Mouse (Mus musculus) neural tube, embryonic 15.5 days (tissue): ENCODE data around the gene Map3k7cl. TPM values are rescaled to one million over a fixed set of nuclear protein-coding genes. Genes with fewer than 3 reads are reported as not detected.

Experiments used
- ATAC-seq: fragments of 200-750 bp; cut with Nextera tagmentation; 2 replicates; pipeline ENCODE4 v1.8.0; 2017; ENCODE audit warnings: mild to moderate bottlenecking, moderate TSS enrichment, moderate library complexity; ENCODE audit not compliant: low FRiP score
- H3K27ac ChIP-seq: fragments of 300-500 bp; sonication (generic); replicated peaks from 2 replicates; pipeline ENCODE4 v1.5.1; 2015; ENCODE audit warnings: mild to moderate bottlenecking, inconsistent platforms
- H3K27me3 ChIP-seq: fragments of 300-500 bp; sonication (generic); replicated peaks from 2 replicates; pipeline ENCODE4 v1.6.1; 2015; ENCODE audit warnings: inconsistent platforms
- H3K36me3 ChIP-seq: fragments of 300-500 bp; sonication (generic); 2 replicates; pipeline ENCODE4 v1.6.1; 2015; ENCODE audit warnings: inconsistent platforms
- H3K4me1 ChIP-seq: fragments of 300-500 bp; sonication (generic); 2 replicates; pipeline ENCODE4 v1.6.1; 2015; ENCODE audit warnings: inconsistent platforms
- H3K4me2 ChIP-seq: fragments of 300-500 bp; sonication (generic); 2 replicates; pipeline ENCODE4 v1.6.1; 2015; ENCODE audit warnings: inconsistent platforms, mild to moderate bottlenecking, moderate library complexity
- H3K4me3 ChIP-seq: fragments of 300-500 bp; sonication (generic); replicated peaks from 2 replicates; pipeline ENCODE4 v1.5.1; 2015; ENCODE audit warnings: mild to moderate bottlenecking, inconsistent platforms
- H3K9ac ChIP-seq: fragments of 300-500 bp; sonication (generic); replicated peaks from 2 replicates; pipeline ENCODE4 v1.6.1; 2015; ENCODE audit warnings: mild to moderate bottlenecking, inconsistent platforms
- H3K9me3 ChIP-seq: fragments of 300-500 bp; sonication (generic); replicated peaks from 2 replicates; pipeline ENCODE4 v1.6.1; 2016; ENCODE audit warnings: inconsistent platforms
- WGBS: fragments of 180-500 bp; shearing (Covaris S2); methylation state at CpG from one replicate; pipeline ENCODE4 v1.1.7; 2015; ENCODE audit warnings: mixed read lengths; 5-methylcytosine and 5-hydroxymethylcytosine counted together
- polyA plus RNA-seq: library from polyadenylated mRNA; unstranded; fragments of >200 nt; fragmentation: Nextera tagmentation; extraction: Ambion mirVana; gene quantifications from 2 replicates; pipeline ENCODE4 v1.2.1, GENCODE M21; 2015

Map3k7cl gene
- polyA plus RNA-seq, 1 experiment from 2014 or later = 0.12 TPM

GRCm38 (mm10) chr16:87568241-87568640, 15.1 kb downstream of the Map3k7cl start:
- Histone ChIP-seq H3K27ac (no peak overlapping the region), H3K36me3 (no peaks in the 10 kb centered on the region), H3K9ac (no peak overlapping the region), H3K4me1 (no peaks in the 10 kb centered on the region), H3K9me3 (no peaks in the 10 kb centered on the region), H3K27me3 (no peaks in the 10 kb centered on the region), H3K4me2 (no peak overlapping the region), H3K4me3 (no peak overlapping the region)
- ATAC-seq = no peak
- 94% methylated on average over 7 of the region's 7 CpGs for WGBS

- Histone ChIP-seq H3K4me1 (no peaks in the 10 kb centered on the region), H3K4me2 (no peak overlapping the region), H3K36me3 (no peaks in the 10 kb centered on the region), H3K27me3 (no peaks in the 10 kb centered on the region), H3K4me3 (no peak overlapping the region), H3K9me3 (no peaks in the 10 kb centered on the region), H3K27ac (no peak overlapping the region), H3K9ac (no peak overlapping the region)
- no peak for ATAC-seq
- WGBS = 86% methylated on average over 7 of the region's 7 CpGs
Observed at GRCm38 (mm10) chr16:87569576-87570105, 16.5 kb downstream of the Map3k7cl start.

- no peak overlapping the region for H3K4me3 ChIP-seq
- H3K27me3 ChIP-seq = no peaks in the 10 kb centered on the region
- H3K9me3 ChIP-seq = no peaks in the 10 kb centered on the region
- no peak for ATAC-seq
- H3K27ac ChIP-seq = no peak overlapping the region
- no peak overlapping the region for H3K9ac ChIP-seq
- no peaks in the 10 kb centered on the region for H3K4me1 ChIP-seq
- H3K36me3 ChIP-seq = no peaks in the 10 kb centered on the region
- WGBS = 81% methylated on average over 7 of the region's 7 CpGs
- no peak overlapping the region for H3K4me2 ChIP-seq
Observed at GRCm38 (mm10) chr16:87570334-87570733, 17.2 kb downstream of the Map3k7cl start.

- no peak for ATAC-seq
- H3K4me2 ChIP-seq = no peak overlapping the region
- H3K27ac ChIP-seq = no peak overlapping the region
- no peaks in the 10 kb centered on the region for H3K9me3 ChIP-seq
- H3K27me3 ChIP-seq = no peaks in the 10 kb centered on the region
- no peaks in the 10 kb centered on the region for H3K4me1 ChIP-seq
- H3K9ac ChIP-seq = no peak overlapping the region
- H3K4me3 ChIP-seq = no peak overlapping the region
- WGBS = 80% methylated on average over 5 of the region's 5 CpGs
- H3K36me3 ChIP-seq = no peaks in the 10 kb centered on the region
Observed at GRCm38 (mm10) chr16:87573409-87573808, 20.3 kb downstream of the Map3k7cl start.

- 74% methylated on average over 5 of the region's 5 CpGs for WGBS
- Histone ChIP-seq H3K4me3 (no peak overlapping the region), H3K9ac (no peak overlapping the region), H3K36me3 (no peaks in the 10 kb centered on the region), H3K27me3 (no peaks in the 10 kb centered on the region), H3K9me3 (no peaks in the 10 kb centered on the region), H3K4me1 (no peaks in the 10 kb centered on the region), H3K27ac (no peak overlapping the region), H3K4me2 (no peak overlapping the region)
- no peak for ATAC-seq
Observed at GRCm38 (mm10) chr16:87574160-87574559, 21.0 kb downstream of the Map3k7cl start.

GRCm38 (mm10) chr16:87575600-87575999, 22.5 kb downstream of the Map3k7cl start:
- no peaks in the 10 kb centered on the region for H3K36me3 ChIP-seq
- no peak overlapping the region for H3K9ac ChIP-seq
- ATAC-seq = no peak
- no peak overlapping the region for H3K27ac ChIP-seq
- no peaks in the 10 kb centered on the region for H3K9me3 ChIP-seq
- 69% methylated on average over 10 of the region's 10 CpGs for WGBS
- H3K4me2 ChIP-seq = no peak overlapping the region
- H3K4me1 ChIP-seq = 0 out of 2 replicates have a peak, but pooled peaks cover 6% of the 10 kb centered on the region
- H3K27me3 ChIP-seq = no peaks in the 10 kb centered on the region
- no peak overlapping the region for H3K4me3 ChIP-seq

GRCm38 (mm10) chr16:87578881-87579280, 25.8 kb downstream of the Map3k7cl start:
- Histone ChIP-seq H3K27ac (no peak overlapping the region), H3K9me3 (no peaks in the 10 kb centered on the region), H3K4me1 (0 out of 2 replicates have a peak, but pooled peaks cover 6% of the 10 kb centered on the region), H3K4me3 (no peak overlapping the region), H3K9ac (no peak overlapping the region), H3K36me3 (no peaks in the 10 kb centered on the region), H3K4me2 (no peak overlapping the region), H3K27me3 (no peaks in the 10 kb centered on the region; the same call in 1 of the 2 replicates)
- 85% methylated on average over 7 of the region's 7 CpGs for WGBS
- ATAC-seq = no peak

GRCm38 (mm10) chr16:87579462-87579861, 26.3 kb downstream of the Map3k7cl start:
- no peaks in the 10 kb centered on the region; the same call in 1 of the 2 replicates for H3K27me3 ChIP-seq
- H3K36me3 ChIP-seq = no peaks in the 10 kb centered on the region
- WGBS = 56% methylated on average over 14 of the region's 14 CpGs
- no peak overlapping the region for H3K27ac ChIP-seq
- H3K9me3 ChIP-seq = no peaks in the 10 kb centered on the region
- 0 out of 2 replicates have a peak, but pooled peaks cover 6% of the 10 kb centered on the region for H3K4me1 ChIP-seq
- ATAC-seq = peak; percentile 66
- no peak overlapping the region for H3K4me3 ChIP-seq
- peak overlapping the region; percentile 36; the same call in 1 of the 2 replicates for H3K4me2 ChIP-seq
- H3K9ac ChIP-seq = no peak overlapping the region

GRCm38 (mm10) chr16:87582776-87583175, 29.6 kb downstream of the Map3k7cl start:
- no peak for ATAC-seq
- Histone ChIP-seq H3K27me3 (no peaks in the 10 kb centered on the region; the same call in 1 of the 2 replicates), H3K9ac (no peak overlapping the region), H3K27ac (no peak overlapping the region), H3K4me3 (no peak overlapping the region), H3K4me2 (no peak overlapping the region), H3K36me3 (no peaks in the 10 kb centered on the region), H3K9me3 (no peaks in the 10 kb centered on the region), H3K4me1 (0 out of 2 replicates have a peak, but pooled peaks cover 6% of the 10 kb centered on the region)
- 92% methylated on average over 6 of the region's 6 CpGs for WGBS

- H3K4me3 ChIP-seq = no peak overlapping the region
- no peak overlapping the region for H3K4me2 ChIP-seq
- no peaks in the 10 kb centered on the region; the same call in 1 of the 2 replicates for H3K27me3 ChIP-seq
- H3K9ac ChIP-seq = no peak overlapping the region
- no peak for ATAC-seq
- no peaks in the 10 kb centered on the region for H3K9me3 ChIP-seq
- WGBS = 83% methylated on average over 7 of the region's 7 CpGs
- H3K4me1 ChIP-seq = 0 out of 2 replicates have a peak, but pooled peaks cover 2% of the 10 kb centered on the region
- no peaks in the 10 kb centered on the region for H3K36me3 ChIP-seq
- H3K27ac ChIP-seq = no peak overlapping the region
Observed at GRCm38 (mm10) chr16:87584618-87585017, 31.5 kb downstream of the Map3k7cl start.

- H3K4me1 ChIP-seq = no peaks in the 10 kb centered on the region
- WGBS = 90% methylated on average over 8 of the region's 8 CpGs
- H3K4me2 ChIP-seq = no peak overlapping the region
- no peak overlapping the region for H3K9ac ChIP-seq
- H3K27ac ChIP-seq = no peak overlapping the region
- no peaks in the 10 kb centered on the region for H3K36me3 ChIP-seq
- H3K27me3 ChIP-seq = no peaks in the 10 kb centered on the region; the same call in 1 of the 2 replicates
- no peak for ATAC-seq
- no peaks in the 10 kb centered on the region for H3K9me3 ChIP-seq
- no peak overlapping the region for H3K4me3 ChIP-seq
Observed at GRCm38 (mm10) chr16:87585548-87586262, 32.6 kb downstream of the Map3k7cl start.

- Histone ChIP-seq H3K4me1 (no peaks in the 10 kb centered on the region), H3K27me3 (no peaks in the 10 kb centered on the region), H3K9ac (no peak overlapping the region), H3K36me3 (no peaks in the 10 kb centered on the region), H3K4me3 (no peak overlapping the region), H3K27ac (no peak overlapping the region), H3K4me2 (no peak overlapping the region), H3K9me3 (no peaks in the 10 kb centered on the region)
- no peak for ATAC-seq
- WGBS = 76% methylated on average over 8 of the region's 8 CpGs
Observed at GRCm38 (mm10) chr16:87587843-87588242, 34.7 kb downstream of the Map3k7cl start.
